Mouse (Mus musculus) gastrocnemius, adult 2 months (tissue): Measurements from ENCODE around the gene Rnf2. TPM values are rescaled to one million over a fixed set of nuclear protein-coding genes. Genes with fewer than 3 reads are reported as not detected.

Experiments
- DNase-seq: peaks from one replicate; pipeline ENCODE4 v3.0.0; 2022
- H3K27ac ChIP-seq: fragments of 200-600 bp; 2 replicates; pipeline ENCODE4 v1.8.1; 2022; ENCODE audit warnings: mild to moderate bottlenecking
- H3K4me3 ChIP-seq: fragments of 200-600 bp; 2 replicates; pipeline ENCODE4 v1.8.1; 2022; ENCODE audit warnings: mild to moderate bottlenecking, moderate library complexity
- CTCF ChIP-seq: fragments of 200-600 bp; IDR thresholded peaks from 2 replicates; pipeline ENCODE4 v1.8.1; 2022; ENCODE audit warnings: antibody characterized with exemption, mild to moderate bottlenecking, moderate library complexity
- intact Hi-C: fragments of 180-260 bp; cut with DNase I; formaldehyde crosslinking; loops from one replicate; pipeline ENCODE4 v1.15.1; 2025
- microRNA-seq: library from miRNA; unstranded; fragments of <30 nt; microRNA quantifications from one replicate; pipeline ENCODE4 v1.2.0, GENCODE M21; 2021
- total RNA-seq, 2 experiments: library from RNA; stranded (reverse); gene quantifications; 2 replicates each; pipeline ENCODE4 v1.2.3; 2021

Rnf2 gene
- total RNA-seq, 2 experiments from 2014 or later: 16.0 to 19.2 TPM

DNA sequence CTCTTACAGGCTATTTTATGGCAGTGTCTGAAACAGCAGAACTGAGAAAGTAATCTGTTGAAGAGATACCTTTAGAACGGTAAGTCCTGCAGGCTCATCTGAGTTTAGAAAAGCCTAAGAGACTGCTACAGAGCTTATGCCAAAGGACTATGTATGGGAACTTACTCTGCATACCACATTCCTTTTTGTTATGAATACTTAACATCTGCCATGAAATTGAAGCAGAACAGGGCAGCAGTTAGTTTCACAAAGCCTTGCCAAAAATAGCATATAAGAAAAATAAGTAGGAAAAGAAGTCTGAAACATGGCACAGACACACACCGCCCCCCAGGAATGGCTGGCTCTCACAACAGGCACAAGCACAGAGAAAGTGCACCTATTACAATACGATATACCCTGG is 90.9 kb downstream of the Rnf2 start:
- intact Hi-C loops: no loop called here
- TF ChIP-seq CTCF: no peak
- Histone ChIP-seq H3K27ac (no peak overlapping the region), H3K4me3 (no peak overlapping the region)
- no peak for DNase-seq

Small RNAs within 50 kb of the gene (microRNA-seq; reads per million reads assigned to microRNA genes)
- not detected for gene Mir7682

Other genes starting within 250 kb of the Rnf2 start
- gene Ivns1abp, start 156.5 kb downstream of the Rnf2 start, total RNA-seq: 100 to 1,000 TPM; 124 to 159 TPM
- 10 to 100 TPM in 1 of 2 experiments, 1 to 10 TPM in 1; 7.1 to 12.0 TPM for gene Swt1, start 72.5 kb downstream of the Rnf2 start, total RNA-seq
- gene Trmt1l, start 72.4 kb downstream of the Rnf2 start, total RNA-seq: 10 to 100 TPM; 15.3 to 18.7 TPM
- gene Fam129a, start 70.2 kb upstream of the Rnf2 start, total RNA-seq: 10 to 100 TPM in 1 of 2 experiments, 1 to 10 TPM in 1; 7.9 to 10.2 TPM